Mouse (Mus musculus) left cerebral cortex, postnatal 10 days (tissue): ENCODE results near the gene Xrcc3. TPM values are rescaled to one million over a fixed set of nuclear protein-coding genes. Genes with fewer than 3 reads are reported as not detected.

ENCODE experiments used
- DNase-seq, 2 experiments: peaks; one replicate each; pipeline ENCODE4 v3.0.0; 2021 to 2022; ENCODE audit warnings: low spot score in 2 of 2, mixed read lengths in 1 of 2; ENCODE audit errors: extremely low spot score in 1 of 2
- intact Hi-C: fragments of 180-260 bp; cut with DNase I; formaldehyde crosslinking; loops from one replicate; pipeline ENCODE4 v1.15.1; 2025
- total RNA-seq, 2 experiments: library from RNA; stranded (reverse); gene quantifications; 2 replicates each; pipeline ENCODE4 v1.2.3; 2021

Xrcc3 gene
- 1 to 10 TPM; 3.0 to 3.2 TPM for total RNA-seq

GRCm38 (mm10) chr12:111813766-111814617, at the start of gene Xrcc3, which contains the start of gene Zfyve21:
Xrcc3 (minus strand) TSS chr12:111813873.
Zfyve21 (plus strand) TSS chr12:111814170.
- intact Hi-C loops: no loop called here
- DNase-seq: peak; percentile 99

GRCm38 (mm10) chr12:111855448-111855847, 41.8 kb upstream of the Xrcc3 start:
- intact Hi-C loops: no loop called here
- no peak for DNase-seq

GRCm38 (mm10) chr12:111853546-111853945, 39.9 kb upstream of the Xrcc3 start:
- no peak for DNase-seq
- intact Hi-C loops: no loop called here

GRCm38 (mm10) chr12:111853011-111853436, 39.4 kb upstream of the Xrcc3 start:
- intact Hi-C loops: no loop called here
- DNase-seq: peak in 1 of 2 experiments; percentile 52

- DNase-seq: no peak
- intact Hi-C loops: no loop called here
These were observed 38.1 kb upstream of the Xrcc3 start for GRCm38 (mm10) chr12:111851745-111852144.

DNA sequence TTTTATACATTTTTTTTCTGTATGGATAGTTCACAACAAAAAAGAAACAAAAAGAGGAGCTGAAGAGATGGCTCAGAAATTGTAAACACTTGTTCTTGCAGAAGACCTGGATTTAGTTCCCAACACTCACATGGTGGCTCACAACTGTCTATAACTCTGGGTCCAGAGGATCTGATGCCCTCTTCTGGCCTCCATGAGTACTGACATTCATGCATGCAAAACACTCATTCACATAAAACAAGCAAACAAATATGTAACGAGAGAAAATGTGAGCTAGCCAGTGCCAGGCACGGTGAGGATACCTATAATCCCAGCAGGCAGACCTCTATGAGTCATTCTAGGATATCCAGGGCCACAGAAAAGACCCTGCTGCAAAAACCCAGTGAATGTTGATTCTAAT, 37.6 kb upstream of the Xrcc3 start:
- no peak for DNase-seq
- intact Hi-C loops: no loop called here

GRCm38 (mm10) chr12:111848300-111848798, 34.7 kb upstream of the Xrcc3 start:
- intact Hi-C loops: no loop called here

DNA sequence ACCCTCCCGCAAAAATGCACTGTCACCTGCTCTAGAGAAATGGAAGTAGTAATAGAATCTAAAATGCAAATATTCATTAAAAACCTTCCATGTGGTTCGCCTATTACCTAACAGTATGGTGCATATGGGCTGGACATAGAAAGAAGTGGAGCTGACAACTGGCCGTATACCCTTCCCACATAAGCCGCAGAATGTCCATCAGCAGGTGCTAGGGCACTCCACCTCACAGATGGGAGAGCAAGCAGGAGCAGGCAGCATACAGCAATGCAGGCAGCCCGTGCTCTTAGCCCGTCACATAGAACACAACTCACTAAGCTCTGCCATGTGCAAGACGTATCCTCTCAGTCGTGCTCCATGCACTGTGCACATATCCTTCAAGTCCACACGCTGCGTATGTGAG, 33.1 kb upstream of the Xrcc3 start:
- DNase-seq: no peak
- intact Hi-C loops: no loop called here

More at GRCm38 (mm10) chr12:111848300-111848798, 34.7 kb upstream of the Xrcc3 start:
- no peak for DNase-seq

DNA sequence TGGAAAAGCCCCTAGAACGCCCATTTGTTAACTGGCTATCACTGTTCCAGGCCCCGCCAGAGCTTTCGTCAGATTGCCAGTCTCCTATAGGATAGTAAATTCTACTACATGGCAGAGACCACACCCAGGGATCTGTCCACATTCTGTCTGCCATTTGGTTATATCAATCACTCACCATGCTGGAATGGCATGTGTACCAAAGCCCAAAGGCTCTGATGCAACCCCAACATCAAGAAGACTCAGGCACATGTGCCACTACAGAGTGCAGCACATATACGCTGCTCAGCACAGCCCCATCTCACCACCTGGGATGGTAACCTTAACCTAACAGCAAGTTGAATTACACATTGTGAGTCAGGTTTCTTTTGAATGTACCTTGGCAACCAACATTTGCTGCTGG, 32.3 kb upstream of the Xrcc3 start:
- no peak for DNase-seq

GRCm38 (mm10) chr12:111843470-111843869, 29.8 kb upstream of the Xrcc3 start:
- DNase-seq: no peak
- intact Hi-C loops: no loop called here

More for the DNA sequence above, 32.3 kb upstream of the Xrcc3 start:
- intact Hi-C loops: no loop called here

GRCm38 (mm10) chr12:111842565-111843433, 29.1 kb upstream of the Xrcc3 start:
- intact Hi-C loops: no loop called here
- DNase-seq: no peak

- intact Hi-C loops: no loop called here
- DNase-seq: no peak
These were observed 19.8 kb upstream of the Xrcc3 start for GRCm38 (mm10) chr12:111833457-111833856.

DNA sequence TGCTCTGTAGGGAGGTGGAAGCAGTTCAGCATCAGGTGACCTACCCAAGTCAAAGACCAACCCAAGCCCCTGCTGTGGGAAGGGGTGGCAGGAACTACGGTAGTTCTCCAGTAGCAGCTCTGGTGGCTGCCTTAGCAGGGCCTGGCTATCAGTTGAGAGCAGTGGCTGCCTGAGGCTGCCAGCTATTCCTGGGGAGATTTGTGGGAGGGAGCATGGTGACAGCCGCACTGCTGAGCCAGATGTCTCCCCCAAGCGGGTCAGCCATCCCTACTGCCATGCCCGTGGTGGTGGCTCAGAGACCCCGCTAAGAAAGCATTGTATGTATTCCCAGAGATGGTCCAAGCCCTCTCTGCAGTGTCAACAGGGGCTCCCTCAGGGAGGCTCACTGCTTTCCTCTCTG, 19.0 kb upstream of the Xrcc3 start:
- intact Hi-C loops: no loop called here
- DNase-seq: no peak

- no peak for DNase-seq
- intact Hi-C loops: no loop called here
These were observed 16.7 kb upstream of the Xrcc3 start for GRCm38 (mm10) chr12:111830375-111830774.

GRCm38 (mm10) chr12:111829954-111830353, 16.3 kb upstream of the Xrcc3 start:
- no peak for DNase-seq
- intact Hi-C loops: no loop called here

DNA sequence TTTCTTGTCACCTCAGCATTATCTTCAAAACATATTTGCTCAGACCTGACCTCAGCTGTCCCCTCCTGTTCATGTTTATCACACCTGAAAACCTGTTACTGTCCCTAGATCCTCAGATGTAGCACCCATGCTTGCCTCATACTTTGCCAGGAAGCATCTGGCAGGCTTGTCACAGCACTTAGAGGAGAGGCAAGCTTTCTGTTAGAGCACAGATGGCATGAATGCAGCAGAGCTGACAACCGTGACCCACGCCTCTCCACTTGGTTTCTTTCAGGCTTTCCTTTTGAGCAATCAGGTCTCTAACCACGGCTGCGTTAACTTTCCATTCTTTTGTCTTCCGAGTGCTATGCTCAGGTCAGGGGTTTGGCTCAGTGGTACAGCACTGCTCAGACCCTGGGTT, 15.8 kb upstream of the Xrcc3 start:
- DNase-seq: no peak
- intact Hi-C loops: no loop called here

DNA sequence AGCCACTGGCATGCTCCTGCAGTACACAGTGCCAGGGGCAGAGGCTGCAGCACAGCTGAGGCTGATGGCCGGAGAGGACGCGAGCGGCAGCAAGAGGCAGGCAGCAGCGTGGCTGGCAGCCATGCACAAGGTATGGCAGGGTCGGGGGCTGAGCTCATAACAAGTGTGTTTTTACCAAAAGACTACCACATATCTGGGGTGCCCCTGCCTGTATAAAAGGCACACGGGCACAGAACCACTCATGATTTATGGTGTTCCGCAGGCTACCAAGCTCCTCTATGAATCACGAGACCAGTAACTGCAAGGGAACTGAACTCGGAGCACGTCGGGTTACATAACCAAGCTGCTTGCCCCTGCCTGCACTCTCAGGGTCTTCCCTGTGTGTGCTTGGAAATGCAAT, 13.9 kb upstream of the Xrcc3 start:
- intact Hi-C loops: no loop called here
- peak in 1 of 2 experiments; percentile 12 for DNase-seq

GRCm38 (mm10) chr12:111821931-111822330, 8.3 kb upstream of the Xrcc3 start:
- intact Hi-C loops: no loop called here
- DNase-seq: no peak

DNA sequence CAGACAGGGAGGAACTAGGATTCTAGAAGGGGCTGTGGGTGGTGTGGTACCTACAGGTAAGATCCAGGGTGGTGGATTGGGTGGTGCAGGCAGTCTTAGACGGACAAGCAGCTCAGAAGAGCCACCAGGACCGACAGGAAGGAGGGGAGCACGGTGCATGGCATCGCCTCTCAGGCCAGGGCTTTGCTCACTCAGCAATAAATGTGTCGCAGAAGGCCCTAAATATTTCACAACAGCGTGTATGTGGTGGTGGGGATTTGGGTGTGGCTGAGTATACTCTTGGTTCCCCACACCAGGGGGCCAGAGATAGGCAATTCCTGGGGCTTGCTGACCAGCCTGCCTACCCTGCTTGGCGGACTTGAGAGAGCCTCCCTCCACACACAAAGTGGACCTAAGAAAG, 7.0 kb upstream of the Xrcc3 start:
- intact Hi-C loops: no loop called here
- no peak for DNase-seq
